ENCODE assay signal across 8 mouse cellular contexts in the genomic region with DNA sequence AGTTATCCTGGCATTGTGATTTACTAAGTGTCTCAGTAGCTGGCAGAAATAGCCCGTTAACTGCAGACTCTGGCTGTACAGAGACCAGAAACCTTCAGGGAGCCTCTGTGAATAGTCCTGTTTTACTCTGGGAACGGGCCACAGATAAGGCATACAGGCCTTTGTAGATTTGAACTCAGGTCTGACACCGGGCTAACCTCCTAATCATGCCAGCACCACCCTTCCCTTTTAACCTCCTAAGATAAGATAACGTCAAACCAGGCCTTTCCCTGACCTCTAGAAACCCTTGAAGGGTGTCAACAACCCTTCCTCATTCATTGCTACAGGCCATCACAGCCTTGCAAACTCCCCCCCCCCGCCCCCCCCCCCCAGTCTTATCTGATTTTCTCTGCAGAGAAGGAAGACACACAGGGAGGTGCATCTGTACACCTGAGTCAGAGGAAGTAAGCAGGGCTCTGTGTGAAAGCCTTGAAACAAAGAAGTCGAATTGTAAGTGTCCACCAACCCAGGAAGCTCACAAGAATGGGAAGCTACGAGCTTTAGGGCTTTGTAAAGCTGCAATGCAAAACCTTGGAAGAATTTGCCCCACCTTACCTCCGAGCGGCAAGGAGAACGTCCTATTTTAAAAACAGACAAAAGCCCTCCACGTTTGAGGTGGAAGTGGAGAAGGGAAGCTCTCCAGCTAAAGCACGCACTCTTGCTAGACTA.
A peak's percentile ranks its signal among the peaks of the same experiment; 100 is the strongest.
DNase-seq lines count a peak whose midpoint lies in the region; ATAC-seq and TF ChIP-seq lines count a peak whose summit lies in the region.

No protein-coding gene starts in this region.

- 59% methylated on average over 12 of the region's 12 CpGs for WGBS in liver, adult 2 months
- WGBS in embryonic facial prominence, embryonic 14.5 days, result 43% methylated on average over 12 of the region's 12 CpGs
- 27% methylated on average over 12 of the region's 12 CpGs for WGBS in intestine, embryonic 15.5 days

- no peak for TF ChIP-seq CTCF in liver, adult 2 months (IDR thresholded peaks at IDR 0.05; ENCODE audit: low read depth, low read length)

- H3K9ac ChIP-seq in liver, adult 2 months (ENCODE audit: low read depth, low read length), result no peak overlapping the region
- H3K9ac ChIP-seq in embryonic facial prominence, embryonic 14.5 days (ENCODE audit: low read depth, low read length), result 0 out of 2 replicates have a peak overlapping the region, but pooled peaks have one; percentile 14
- H3K9ac ChIP-seq in intestine, embryonic 15.5 days, result no peak overlapping the region

- TF ChIP-seq POLR2A in liver, adult 2 months (IDR thresholded peaks at IDR 0.05; ENCODE audit: extremely low read depth, insufficient read depth, low read length), result no peak

- peak overlapping the region; percentile 48 for H3K27ac ChIP-seq in liver, adult 2 months (replicated peaks; ENCODE audit: insufficient read depth, low read depth, low read length)
- peak overlapping the region; percentile 3; the same call in 1 of the 2 replicates for H3K27ac ChIP-seq in embryonic facial prominence, embryonic 14.5 days (replicated peaks; ENCODE audit: low read depth, low read length)
- peak overlapping the region; percentile 42; the same call in 1 of the 2 replicates for H3K27ac ChIP-seq in intestine, embryonic 15.5 days

- H3K4me3 ChIP-seq in liver, adult 2 months (ENCODE audit: insufficient read depth, low read depth, low read length), result no peak overlapping the region
- no peak overlapping the region for H3K4me3 ChIP-seq in embryonic facial prominence, embryonic 14.5 days (ENCODE audit: low read depth, low read length)
- H3K4me3 ChIP-seq in intestine, embryonic 15.5 days (replicated peaks), result no peak overlapping the region

- peak; percentile 9 for DNase-seq in liver, adult 2 months (ENCODE audit: extremely low read depth, low read depth, low spot score)
- no peak for DNase-seq in liver
- DNase-seq in embryonic facial prominence, embryonic 14.5 days (ENCODE audit: low spot score), result no peak
- DNase-seq in cerebellum, postnatal 25 days, result no peak
- DNase-seq in retina, postnatal 1 day, result no peak

- H3K9me3 ChIP-seq in embryonic facial prominence, embryonic 14.5 days (ENCODE audit: control insufficient read depth, low read length), result no peaks in the 10 kb centered on the region
- no peaks in the 10 kb centered on the region for H3K9me3 ChIP-seq in intestine, embryonic 15.5 days

- H3K4me2 ChIP-seq in embryonic facial prominence, embryonic 14.5 days (ENCODE audit: low read depth, low read length), result peak overlapping the region; percentile 33
- H3K4me2 ChIP-seq in intestine, embryonic 15.5 days (replicated peaks), result peak overlapping the region; percentile 53

- H3K27me3 ChIP-seq in liver, adult 2 months (ENCODE audit: control insufficient read depth, insufficient read depth, low read length), result no peaks in the 10 kb centered on the region
- no peaks in the 10 kb centered on the region for H3K27me3 ChIP-seq in embryonic facial prominence, embryonic 14.5 days (replicated peaks; ENCODE audit: control insufficient read depth, insufficient read depth, low read length)
- no peaks in the 10 kb centered on the region for H3K27me3 ChIP-seq in intestine, embryonic 15.5 days (replicated peaks)

- H3K4me1 ChIP-seq in liver, adult 2 months (ENCODE audit: control insufficient read depth, insufficient read depth, low read length), result peaks cover 2% of the 10 kb centered on the region; the same call in 1 of the 2 replicates
- H3K4me1 ChIP-seq in embryonic facial prominence, embryonic 14.5 days (ENCODE audit: control insufficient read depth, insufficient read depth, low read length), result peaks cover 10% of the 10 kb centered on the region
- H3K4me1 ChIP-seq in intestine, embryonic 15.5 days (replicated peaks), result peaks cover 28% of the 10 kb centered on the region

- H3K36me3 ChIP-seq in liver, adult 2 months (ENCODE audit: control insufficient read depth, insufficient read depth, low read length), result no peaks in the 10 kb centered on the region
- H3K36me3 ChIP-seq in embryonic facial prominence, embryonic 14.5 days (ENCODE audit: control insufficient read depth, insufficient read depth, low read length), result no peaks in the 10 kb centered on the region
- no peaks in the 10 kb centered on the region for H3K36me3 ChIP-seq in intestine, embryonic 15.5 days

- no peak for ATAC-seq in embryonic facial prominence, embryonic 14.5 days (ENCODE audit: low read depth)
- peak; percentile 71 for ATAC-seq in intestine, embryonic 15.5 days
- 0 out of 2 replicates have a peak, but pooled peaks have one; percentile 9 for ATAC-seq in neutrophil, adult 5-6 weeks (ENCODE audit: extremely low read depth, insufficient number of reproducible peaks, low FRiP score, poor library complexity, severe bottlenecking)
- ATAC-seq in erythroid progenitor cell, adult 5-6 weeks (replicated peaks; ENCODE audit: low FRiP score, poor library complexity, severe bottlenecking), result no peak

- H3K79me2 ChIP-seq in liver, adult 2 months (ENCODE audit: control insufficient read depth, insufficient read depth, low read length), result no peaks in the 10 kb centered on the region; the same call in 1 of the 2 replicates

Comparison
In these comparisons a context has a peak if more than half of its experiments do, and no peak if none do; other contexts are left out.
1. ATAC-seq: peak in intestine, embryonic 15.5 days (single experiment) and neutrophil, adult 5-6 weeks (single experiment); none in embryonic facial prominence, embryonic 14.5 days (single experiment) and erythroid progenitor cell, adult 5-6 weeks (single experiment).
2. Peak in every context shown above with its lines, with median percentiles within 50 percentile points of each other: H3K27ac ChIP-seq.